Mouse (Mus musculus): ENCODE results near the gene Aloxe3. TPM values are rescaled to one million over a fixed set of nuclear protein-coding genes. Genes with fewer than 3 reads are reported as not detected.
"Not testable (repeated sequence)": the region's sequence is repeated elsewhere in the genome, so short reads cannot be mapped to it uniquely, and the experiment has no call there.

Gene Aloxe3
- polyA plus RNA-seq, 1 experiment from 2014 or later, result 0.17 TPM

GRCm38 (mm10) chr11:69089616-69090290 lies 35.9 kb upstream of the Aloxe3 start:
- H3K4me3 ChIP-seq (ENCODE audit: low read depth, low read length), result peak overlapping the region; percentile 100
- H3K27ac ChIP-seq (ENCODE audit: low read depth), result no peak overlapping the region
- DNase-seq, result no peak
- peak overlapping the region; percentile 99 for H3K9ac ChIP-seq
- 85% methylated on average over 12 of the region's 12 CpGs for WGBS
- H3K4me1 ChIP-seq (ENCODE audit: insufficient read depth), result peaks cover 8% of the 10 kb centered on the region
- peaks cover 35% of the 10 kb centered on the region for H3K36me3 ChIP-seq (ENCODE audit: insufficient read depth)
- no peaks in the 10 kb centered on the region for H3K9me3 ChIP-seq (ENCODE audit: low read depth, low read length)
- no peak for ATAC-seq (ENCODE audit: insufficient read depth)
- peak overlapping the region; percentile 92 for H3K4me2 ChIP-seq
- no peak for TF ChIP-seq CTCF (IDR thresholded peaks at IDR 0.05; ENCODE audit: low read depth)
- H3K27me3 ChIP-seq (ENCODE audit: insufficient read depth, low read length), result no peaks in the 10 kb centered on the region

- no peaks in the 10 kb centered on the region for H3K27me3 ChIP-seq (ENCODE audit: insufficient read depth, low read length)
- no peak overlapping the region for H3K9ac ChIP-seq
- DNase-seq (no peak), ATAC-seq (ENCODE audit: insufficient read depth) (no peak)
- no peaks in the 10 kb centered on the region for H3K9me3 ChIP-seq (ENCODE audit: low read depth, low read length)
- H3K4me1 ChIP-seq (ENCODE audit: insufficient read depth), result peaks cover 8% of the 10 kb centered on the region
- WGBS, result 47% methylated on average over 6 of the region's 6 CpGs
- H3K27ac ChIP-seq (ENCODE audit: low read depth), result no peak overlapping the region
- peak overlapping the region; percentile 92 for H3K4me2 ChIP-seq
- no peak for TF ChIP-seq CTCF (IDR thresholded peaks at IDR 0.05; ENCODE audit: low read depth)
- H3K4me3 ChIP-seq (ENCODE audit: low read depth, low read length), result no peak overlapping the region
- H3K36me3 ChIP-seq (ENCODE audit: insufficient read depth), result peaks cover 35% of the 10 kb centered on the region
Measured at GRCm38 (mm10) chr11:69090367-69090766, 35.3 kb upstream of the Aloxe3 start.

- no peaks in the 10 kb centered on the region for H3K9me3 ChIP-seq (ENCODE audit: low read depth, low read length)
- H3K4me2 ChIP-seq, result no peak overlapping the region
- no peak overlapping the region for H3K4me3 ChIP-seq (ENCODE audit: low read depth, low read length)
- TF ChIP-seq CTCF (IDR thresholded peaks at IDR 0.05; ENCODE audit: low read depth), result no peak
- peaks cover 35% of the 10 kb centered on the region for H3K36me3 ChIP-seq (ENCODE audit: insufficient read depth)
- ATAC-seq (ENCODE audit: insufficient read depth) (no peak), DNase-seq (no peak)
- no peaks in the 10 kb centered on the region for H3K27me3 ChIP-seq (ENCODE audit: insufficient read depth, low read length)
- H3K9ac ChIP-seq, result no peak overlapping the region
- H3K4me1 ChIP-seq (ENCODE audit: insufficient read depth), result peaks cover 17% of the 10 kb centered on the region
- WGBS, result 58% methylated on average over 7 of the region's 7 CpGs
- no peak overlapping the region for H3K27ac ChIP-seq (ENCODE audit: low read depth)
Measured at GRCm38 (mm10) chr11:69091566-69092385, 33.9 kb upstream of the Aloxe3 start.

- Histone ChIP-seq H3K36me3 (ENCODE audit: insufficient read depth) (peaks cover 35% of the 10 kb centered on the region), H3K27me3 (ENCODE audit: insufficient read depth, low read length) (no peaks in the 10 kb centered on the region), H3K4me2 (no peak overlapping the region), H3K9ac (no peak overlapping the region), H3K27ac (ENCODE audit: low read depth) (no peak overlapping the region), H3K4me1 (ENCODE audit: insufficient read depth) (peaks cover 19% of the 10 kb centered on the region), H3K4me3 (ENCODE audit: low read depth, low read length) (no peak overlapping the region), H3K9me3 (ENCODE audit: low read depth, low read length) (no peaks in the 10 kb centered on the region)
- peak; percentile 90 for DNase-seq
- 10% methylated on average over 3 of the region's 3 CpGs for WGBS
- no peak for ATAC-seq (ENCODE audit: insufficient read depth)
- TF ChIP-seq CTCF (IDR thresholded peaks at IDR 0.05; ENCODE audit: low read depth), result peak; percentile 88
Measured at GRCm38 (mm10) chr11:69092386-69092751, 33.3 kb upstream of the Aloxe3 start.

GRCm38 (mm10) chr11:69092871-69093270 lies 32.8 kb upstream of the Aloxe3 start:
- DNase-seq, result no peak
- H3K27me3 ChIP-seq (ENCODE audit: insufficient read depth, low read length), result no peaks in the 10 kb centered on the region
- H3K9me3 ChIP-seq (ENCODE audit: low read depth, low read length), result no peaks in the 10 kb centered on the region
- 83% methylated on average over 4 of the region's 4 CpGs for WGBS
- H3K4me3 ChIP-seq (ENCODE audit: low read depth, low read length), result no peak overlapping the region
- H3K36me3 ChIP-seq (ENCODE audit: insufficient read depth), result peaks cover 35% of the 10 kb centered on the region
- no peak for TF ChIP-seq CTCF (IDR thresholded peaks at IDR 0.05; ENCODE audit: low read depth)
- no peak overlapping the region for H3K4me2 ChIP-seq
- no peak overlapping the region for H3K27ac ChIP-seq (ENCODE audit: low read depth)
- H3K4me1 ChIP-seq (ENCODE audit: insufficient read depth), result peaks cover 24% of the 10 kb centered on the region
- H3K9ac ChIP-seq, result no peak overlapping the region
- ATAC-seq (ENCODE audit: insufficient read depth), result no peak

GRCm38 (mm10) chr11:69093856-69094255 lies 31.8 kb upstream of the Aloxe3 start:
- not testable (repeated sequence) for H3K4me3 ChIP-seq (ENCODE audit: low read depth, low read length); ATAC-seq (ENCODE audit: insufficient read depth); H3K9me3 ChIP-seq (ENCODE audit: low read depth, low read length); H3K27me3 ChIP-seq (ENCODE audit: insufficient read depth, low read length); DNase-seq; H3K9ac ChIP-seq
- Histone ChIP-seq H3K27ac (ENCODE audit: low read depth) (peak overlapping the region; percentile 93), H3K4me2 (peak overlapping the region; percentile 97; the same call in 1 of the 2 replicates), H3K36me3 (ENCODE audit: insufficient read depth) (peaks cover 35% of the 10 kb centered on the region), H3K4me1 (ENCODE audit: insufficient read depth) (peaks cover 30% of the 10 kb centered on the region)
- 86% methylated on average over 7 of the region's 7 CpGs for WGBS

- Histone ChIP-seq H3K27me3 (ENCODE audit: insufficient read depth, low read length) (no peaks in the 10 kb centered on the region), H3K27ac (ENCODE audit: low read depth) (peak within 1 kb of the TSS; percentile 98), H3K9ac (peak within 1 kb of the TSS; percentile 70), H3K4me3 (ENCODE audit: low read depth, low read length) (peak within 1 kb of the TSS; percentile 55), H3K9me3 (ENCODE audit: low read depth, low read length) (no peaks in the 10 kb centered on the region), H3K4me2 (peak within 1 kb of the TSS; percentile 97), H3K36me3 (ENCODE audit: insufficient read depth) (peaks cover 30% of the 10 kb centered on the region), H3K4me1 (ENCODE audit: insufficient read depth) (peaks cover 27% of the 10 kb centered on the region)
- WGBS, result under 1% methylated on average over 37 of the region's 37 CpGs
- TF ChIP-seq CTCF (IDR thresholded peaks at IDR 0.05; ENCODE audit: low read depth), result no peak
- ATAC-seq (ENCODE audit: insufficient read depth) (peak; percentile 90), DNase-seq (peak; percentile 99)
Measured at GRCm38 (mm10) chr11:69094697-69095429, 30.8 kb upstream of the Aloxe3 start, which contains the start of gene Per1. Gene Per1, plus strand, starts transcription at chr11:69095217.

Measured in lung, embryonic 14.5 days (tissue).